Mouse (Mus musculus): ENCODE results near the gene Cpt1a. TPM values are rescaled to one million over a fixed set of nuclear protein-coding genes. Genes with fewer than 3 reads are reported as not detected.

Cpt1a gene
- polyA plus RNA-seq, 1 experiment = 24.1 TPM

DNA sequence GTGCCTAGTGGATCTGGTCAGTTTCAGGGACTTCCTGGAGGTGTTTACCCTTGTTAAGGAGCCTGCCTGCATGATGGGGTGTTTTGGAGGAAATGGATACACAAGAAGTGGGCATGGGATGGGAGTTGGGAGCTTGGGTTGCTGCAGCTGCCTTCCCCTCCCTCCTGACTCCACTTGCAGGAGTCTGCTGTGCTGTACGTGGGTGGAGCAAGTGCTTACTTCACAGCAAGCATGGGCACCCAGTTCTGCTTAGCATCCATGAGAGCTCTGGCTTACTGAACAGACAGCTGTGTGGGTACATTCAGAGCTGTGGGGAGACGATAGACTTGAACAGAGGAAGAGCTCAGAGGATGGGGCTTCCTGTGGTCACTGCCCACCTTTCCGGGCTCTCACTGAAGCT, 18.9 kb downstream of the Cpt1a start:
- 73% methylated on average over 3 of the region's 3 CpGs for WGBS

DNA sequence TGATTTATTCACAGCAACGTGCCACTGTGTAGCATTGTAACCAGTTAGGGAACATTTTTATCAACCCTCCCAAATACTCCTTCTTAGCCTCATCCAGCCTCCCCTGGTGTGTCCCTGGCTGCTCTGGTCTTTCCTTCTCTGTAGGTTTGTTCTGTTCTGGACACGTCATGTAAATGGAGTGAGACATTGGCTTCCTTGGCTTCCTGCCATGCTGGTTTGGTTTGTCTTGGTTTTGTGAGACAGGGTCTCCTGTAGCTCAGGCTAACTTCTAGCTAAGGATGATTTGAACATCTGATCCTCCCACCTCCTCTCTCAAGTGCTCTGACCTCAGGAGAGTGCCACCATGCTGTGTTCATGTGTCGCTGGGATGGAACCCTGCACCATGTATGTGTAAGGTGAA, 21.8 kb downstream of the Cpt1a start:
- no peak for TF ChIP-seq CTCF (IDR thresholded peaks at IDR 0.05; ENCODE audit: borderline replicate concordance, insufficient read depth, low read depth, low read length)
- no peak for TF ChIP-seq POLR2A (IDR thresholded peaks at IDR 0.05; ENCODE audit: borderline replicate concordance, insufficient read depth, low read length)
- H3K4me3 ChIP-seq (replicated peaks; ENCODE audit: insufficient read depth, low read depth, low read length) = no peak overlapping the region
- no peaks in the 10 kb centered on the region for H3K27me3 ChIP-seq (ENCODE audit: control insufficient read depth, insufficient read depth, low read length)
- 45% methylated on average over 3 of the region's 3 CpGs for WGBS
- DNase-seq = no peak
- no peak overlapping the region for H3K27ac ChIP-seq (ENCODE audit: insufficient read depth, low read length)
- H3K4me1 ChIP-seq (ENCODE audit: control insufficient read depth, insufficient read depth, low read length) = no peaks in the 10 kb centered on the region

More for the DNA sequence above, 18.9 kb downstream of the Cpt1a start:
- Histone ChIP-seq H3K27ac (ENCODE audit: insufficient read depth, low read length) (no peak overlapping the region), H3K4me1 (ENCODE audit: control insufficient read depth, insufficient read depth, low read length) (no peaks in the 10 kb centered on the region), H3K27me3 (ENCODE audit: control insufficient read depth, insufficient read depth, low read length) (no peaks in the 10 kb centered on the region), H3K4me3 (replicated peaks; ENCODE audit: insufficient read depth, low read depth, low read length) (no peak overlapping the region)
- TF ChIP-seq POLR2A (IDR thresholded peaks at IDR 0.05; ENCODE audit: borderline replicate concordance, insufficient read depth, low read length) = no peak
- TF ChIP-seq CTCF (IDR thresholded peaks at IDR 0.05; ENCODE audit: borderline replicate concordance, insufficient read depth, low read depth, low read length) = no peak
- no peak for DNase-seq

DNA sequence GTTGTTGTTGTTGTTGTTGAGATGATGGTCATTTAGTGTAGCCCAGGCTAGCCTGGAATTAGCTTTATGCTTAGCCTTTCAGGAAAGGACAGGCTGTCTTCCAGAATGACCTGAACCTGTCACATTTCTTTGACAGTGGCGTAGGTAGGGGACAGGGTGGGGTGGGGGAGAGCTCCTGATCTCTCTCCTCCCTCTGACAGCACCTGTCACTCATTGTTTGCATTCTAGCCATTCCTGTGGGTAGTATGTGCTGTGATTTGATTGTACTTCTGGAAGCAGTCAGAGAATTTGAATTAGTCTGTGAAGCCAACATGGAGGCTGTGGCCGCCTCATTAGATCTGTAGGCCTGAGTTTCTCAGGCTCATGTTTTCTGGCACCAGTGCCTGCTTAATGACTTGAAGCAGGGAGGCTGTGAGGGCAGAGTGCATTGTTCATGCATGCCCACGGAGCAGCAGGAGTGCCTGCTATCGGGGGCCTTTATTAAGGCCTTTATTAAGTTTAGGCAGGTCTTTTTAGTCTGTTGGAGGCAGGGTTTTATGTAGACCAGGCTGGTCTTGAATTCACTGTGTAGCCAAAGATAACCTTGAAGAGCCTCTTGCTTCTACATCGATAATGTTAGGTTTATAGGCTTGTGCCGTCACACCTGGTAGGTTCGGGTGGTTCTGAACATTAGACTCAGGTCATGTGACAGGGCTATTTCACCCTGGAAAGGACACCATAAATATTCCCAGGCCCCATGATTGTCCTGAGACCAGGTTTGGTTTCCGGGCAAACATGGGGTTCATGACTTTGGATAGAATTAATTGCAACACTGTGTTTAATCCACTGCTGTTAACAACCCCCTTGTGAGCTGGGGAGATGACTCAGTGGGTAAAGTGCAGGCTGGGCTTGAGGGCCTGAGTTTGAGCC, 22.8 kb downstream of the Cpt1a start:
- Histone ChIP-seq H3K27ac (ENCODE audit: insufficient read depth, low read length) (no peak overlapping the region), H3K4me3 (replicated peaks; ENCODE audit: insufficient read depth, low read depth, low read length) (no peak overlapping the region), H3K4me1 (ENCODE audit: control insufficient read depth, insufficient read depth, low read length) (no peaks in the 10 kb centered on the region), H3K27me3 (ENCODE audit: control insufficient read depth, insufficient read depth, low read length) (no peaks in the 10 kb centered on the region)
- no peak for DNase-seq
- WGBS = 74% methylated on average over 8 of the region's 8 CpGs
- TF ChIP-seq POLR2A (IDR thresholded peaks at IDR 0.05; ENCODE audit: borderline replicate concordance, insufficient read depth, low read length) (no peak), CTCF (IDR thresholded peaks at IDR 0.05; ENCODE audit: borderline replicate concordance, insufficient read depth, low read depth, low read length) (no peak)

GRCm38 (mm10) chr19:3347784-3348183, 25.6 kb downstream of the Cpt1a start:
- TF ChIP-seq CTCF (IDR thresholded peaks at IDR 0.05; ENCODE audit: borderline replicate concordance, insufficient read depth, low read depth, low read length) (no peak), POLR2A (IDR thresholded peaks at IDR 0.05; ENCODE audit: borderline replicate concordance, insufficient read depth, low read length) (no peak)
- Histone ChIP-seq H3K27ac (ENCODE audit: insufficient read depth, low read length) (no peak overlapping the region), H3K27me3 (ENCODE audit: control insufficient read depth, insufficient read depth, low read length) (no peaks in the 10 kb centered on the region), H3K4me3 (replicated peaks; ENCODE audit: insufficient read depth, low read depth, low read length) (no peak overlapping the region), H3K4me1 (ENCODE audit: control insufficient read depth, insufficient read depth, low read length) (no peaks in the 10 kb centered on the region)
- DNase-seq = no peak
- WGBS = 100% methylated on average over 1 of the region's 1 CpGs

DNA sequence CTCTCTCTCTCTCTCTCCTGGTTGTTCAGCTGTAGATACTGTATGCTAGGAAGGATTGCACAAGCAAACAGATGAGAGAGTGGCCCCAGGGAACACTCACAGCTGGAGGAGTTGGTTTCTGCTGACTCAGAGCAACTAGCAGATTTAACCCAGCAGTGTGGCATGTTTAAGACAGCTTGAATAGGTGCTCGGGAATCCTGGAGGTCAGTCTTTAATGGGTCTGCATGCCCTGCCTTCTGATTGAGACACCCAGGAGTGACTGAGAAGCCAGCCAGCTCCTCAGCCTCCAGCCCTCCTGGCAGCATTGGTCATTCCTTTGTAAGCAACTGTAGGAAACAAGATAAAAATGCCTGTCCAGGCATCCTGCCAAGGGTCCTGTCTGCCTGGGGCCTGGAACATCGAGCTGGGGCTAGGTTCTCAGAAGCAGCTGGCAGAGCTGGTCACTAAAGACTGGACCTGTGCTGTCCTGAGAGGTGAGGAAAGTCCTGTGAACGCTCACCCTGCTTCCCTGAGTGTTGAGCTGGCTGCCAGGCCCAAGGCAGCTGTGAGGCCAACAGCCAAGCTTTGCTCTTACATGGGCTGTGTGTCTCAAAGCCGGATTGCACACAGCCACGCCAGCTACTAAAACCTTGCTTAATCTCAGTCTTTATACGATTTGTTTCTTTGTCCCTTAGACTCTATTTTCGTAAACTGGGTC, 31.4 kb downstream of the Cpt1a start:
- 39% methylated on average over 7 of the region's 7 CpGs for WGBS
- Histone ChIP-seq H3K4me1 (ENCODE audit: control insufficient read depth, insufficient read depth, low read length) (no peaks in the 10 kb centered on the region; the same call in 1 of the 2 replicates), H3K27ac (ENCODE audit: insufficient read depth, low read length) (no peak overlapping the region; the same call in 1 of the 2 replicates), H3K4me3 (replicated peaks; ENCODE audit: insufficient read depth, low read depth, low read length) (no peak overlapping the region), H3K27me3 (ENCODE audit: control insufficient read depth, insufficient read depth, low read length) (no peaks in the 10 kb centered on the region)
- peak; percentile 7 to 17 for DNase-seq
- no peak for TF ChIP-seq POLR2A (IDR thresholded peaks at IDR 0.05; ENCODE audit: borderline replicate concordance, insufficient read depth, low read length)

DNA sequence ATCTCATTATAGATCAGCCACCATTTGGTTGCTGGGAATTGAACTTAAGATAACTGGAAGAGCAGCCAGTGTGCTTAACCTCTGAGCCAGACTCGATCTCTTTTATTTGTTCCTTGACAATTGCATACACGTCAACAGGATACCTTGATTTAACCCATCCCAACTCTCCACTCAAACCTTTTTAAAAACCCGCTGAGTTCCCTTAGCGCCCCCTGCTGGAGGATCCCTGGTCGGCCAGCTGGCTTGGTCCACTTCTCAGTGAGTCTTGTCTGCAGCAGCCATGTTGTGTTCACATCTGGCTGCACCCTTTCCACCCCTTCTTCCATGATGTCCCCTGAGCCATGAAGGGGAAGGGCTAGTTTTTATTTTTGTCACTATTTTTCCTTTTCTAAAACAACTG, 33.0 kb downstream of the Cpt1a start:
- Histone ChIP-seq H3K4me3 (replicated peaks; ENCODE audit: insufficient read depth, low read depth, low read length) (no peak overlapping the region), H3K4me1 (ENCODE audit: control insufficient read depth, insufficient read depth, low read length) (no peaks in the 10 kb centered on the region; the same call in 1 of the 2 replicates), H3K27ac (ENCODE audit: insufficient read depth, low read length) (no peak overlapping the region), H3K27me3 (ENCODE audit: control insufficient read depth, insufficient read depth, low read length) (no peaks in the 10 kb centered on the region)
- DNase-seq = no peak
- no peak for TF ChIP-seq POLR2A (IDR thresholded peaks at IDR 0.05; ENCODE audit: borderline replicate concordance, insufficient read depth, low read length)
- no peak for TF ChIP-seq CTCF (IDR thresholded peaks at IDR 0.05; ENCODE audit: borderline replicate concordance, insufficient read depth, low read depth, low read length)
- 68% methylated on average over 5 of the region's 5 CpGs for WGBS

GRCm38 (mm10) chr19:3356516-3356915, 34.4 kb downstream of the Cpt1a start:
- Histone ChIP-seq H3K4me3 (replicated peaks; ENCODE audit: insufficient read depth, low read depth, low read length) (no peak overlapping the region), H3K4me1 (ENCODE audit: control insufficient read depth, insufficient read depth, low read length) (no peaks in the 10 kb centered on the region; the same call in 1 of the 2 replicates), H3K27ac (ENCODE audit: insufficient read depth, low read length) (no peak overlapping the region), H3K27me3 (ENCODE audit: control insufficient read depth, insufficient read depth, low read length) (no peaks in the 10 kb centered on the region)
- no peak for DNase-seq
- no peak for TF ChIP-seq POLR2A (IDR thresholded peaks at IDR 0.05; ENCODE audit: borderline replicate concordance, insufficient read depth, low read length)
- no peak for TF ChIP-seq CTCF (IDR thresholded peaks at IDR 0.05; ENCODE audit: borderline replicate concordance, insufficient read depth, low read depth, low read length)
- 76% methylated on average over 5 of the region's 5 CpGs for WGBS
